In the genomic region with DNA sequence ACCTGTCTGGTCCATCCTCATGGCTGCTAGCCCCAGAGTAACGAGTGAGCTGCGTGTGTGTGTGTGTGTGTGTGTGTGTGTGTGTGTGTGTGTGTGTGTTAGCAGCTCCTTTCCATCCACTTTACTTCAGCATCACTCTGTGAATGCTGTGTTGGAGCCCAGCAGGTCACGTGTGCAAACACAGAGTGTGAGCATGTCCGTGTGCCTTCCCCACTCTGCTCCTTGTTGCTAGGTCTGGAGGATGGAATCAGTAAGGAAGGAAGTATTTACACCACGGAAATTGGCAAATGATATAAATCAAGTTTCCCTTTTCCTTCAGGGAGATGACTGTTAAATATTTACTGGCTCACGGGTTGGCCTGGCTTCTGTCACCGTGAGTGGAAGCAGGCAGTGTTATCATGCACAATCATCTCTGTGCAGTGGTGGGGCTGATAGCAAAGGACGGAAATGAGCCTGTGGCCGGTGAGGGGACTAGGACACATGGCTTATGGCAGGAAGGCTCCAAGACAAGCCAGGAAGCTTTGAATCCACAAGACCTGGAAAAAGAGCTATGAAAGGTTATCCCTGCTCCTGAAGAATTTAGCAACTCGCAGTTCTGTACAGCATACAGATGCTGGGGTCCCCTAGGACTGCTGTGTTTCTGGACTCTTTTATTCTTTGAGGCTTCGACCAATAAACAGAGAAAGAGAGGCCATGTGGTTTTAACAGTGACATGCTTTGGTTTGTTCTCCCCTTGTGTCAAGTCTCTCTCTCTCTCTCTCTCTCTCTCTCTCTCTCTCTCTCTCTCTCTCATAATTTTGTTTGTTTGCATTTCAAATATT, we compare ENCODE assay signal across 18 mouse cellular contexts. TPM values are rescaled to one million over a fixed set of nuclear protein-coding genes. Genes with fewer than 3 reads are reported as not detected.
DNase-seq lines count a peak whose midpoint lies in the region; ATAC-seq and TF ChIP-seq lines count a peak whose summit lies in the region.
"Had no signal": no experiment of that assay in that cellular context is flagged by ENCODE, and none has a peak within 500 bp of the region (broad histone marks: within the 10 kb centered on the region; RNA-seq: fewer than 3 reads in every experiment).

No protein-coding gene starts in this region.

- H3K27ac ChIP-seq in heart, embryonic 15.5 days, result peak overlapping the region; percentile 12; the same call in 1 of the 2 replicates
- H3K27ac ChIP-seq in limb, embryonic 12.5 days, result peak overlapping the region; percentile 14; the same call in 1 of the 2 replicates
- no peak overlapping the region for H3K27ac ChIP-seq in limb, embryonic 10.5 days
- H3K27ac ChIP-seq in limb, embryonic 14.5 days (replicated peaks; ENCODE audit: low read depth, low read length), result 0 out of 2 replicates have a peak overlapping the region, but pooled peaks have one; percentile 43
- no peak overlapping the region for H3K27ac ChIP-seq in hindbrain, embryonic 16.5 days (ENCODE audit: low read depth, low read length)
- H3K27ac ChIP-seq in layer of hippocampus, adult 2 months, result no peak overlapping the region
- H3K27ac ChIP-seq: forebrain, embryonic 13.5 days; liver, embryonic 12.5 days; midbrain, embryonic 12.5 days had no signal

- no peak overlapping the region for H3K9ac ChIP-seq in heart, embryonic 15.5 days
- H3K9ac ChIP-seq in limb, embryonic 12.5 days (replicated peaks), result no peak overlapping the region
- H3K9ac ChIP-seq in limb, embryonic 14.5 days (ENCODE audit: low read depth, low read length, severe bottlenecking), result no peak overlapping the region
- no peak overlapping the region for H3K9ac ChIP-seq in hindbrain, embryonic 16.5 days (ENCODE audit: low read depth, low read length)
- H3K9ac ChIP-seq: forebrain, embryonic 13.5 days; liver, embryonic 12.5 days; midbrain, embryonic 12.5 days had no signal

- no peak overlapping the region for H3K4me3 ChIP-seq in heart, embryonic 15.5 days
- no peak overlapping the region for H3K4me3 ChIP-seq in limb, embryonic 12.5 days (replicated peaks)
- H3K4me3 ChIP-seq in limb, embryonic 10.5 days, result no peak overlapping the region
- no peak overlapping the region for H3K4me3 ChIP-seq in limb, embryonic 14.5 days (replicated peaks; ENCODE audit: low read length)
- no peak overlapping the region for H3K4me3 ChIP-seq in hindbrain, embryonic 16.5 days (ENCODE audit: low read length)
- no peak overlapping the region for H3K4me3 ChIP-seq in layer of hippocampus, adult 2 months
- H3K4me3 ChIP-seq: forebrain, embryonic 13.5 days; liver, embryonic 12.5 days; midbrain, embryonic 12.5 days had no signal

- peaks cover 39% of the 10 kb centered on the region for H3K4me1 ChIP-seq in heart, embryonic 15.5 days (replicated peaks)
- peaks cover 41% of the 10 kb centered on the region for H3K4me1 ChIP-seq in limb, embryonic 12.5 days (replicated peaks)
- peaks cover 40% of the 10 kb centered on the region for H3K4me1 ChIP-seq in limb, embryonic 10.5 days
- peaks cover 34% of the 10 kb centered on the region for H3K4me1 ChIP-seq in limb, embryonic 14.5 days (ENCODE audit: control insufficient read depth, insufficient read depth, low read length)
- peaks cover 18% of the 10 kb centered on the region for H3K4me1 ChIP-seq in hindbrain, embryonic 16.5 days (ENCODE audit: control insufficient read depth, insufficient read depth, low read depth, low read length)

- TF ChIP-seq CTCF in layer of hippocampus, adult 2 months (conservative IDR thresholded peaks at IDR 0.05), result no peak

- no peak for ATAC-seq in heart, embryonic 15.5 days (replicated peaks; ENCODE audit: insufficient number of reproducible peaks, insufficient read depth, low FRiP score, low read depth)
- ATAC-seq in limb, embryonic 12.5 days (ENCODE audit: insufficient number of reproducible peaks, insufficient read depth, low FRiP score, low TSS enrichment, low read depth), result no peak
- ATAC-seq in common myeloid progenitor, adult 5-6 weeks (replicated peaks; ENCODE audit: low read depth, poor library complexity, severe bottlenecking), result peak; percentile 69
- ATAC-seq in limb, embryonic 14.5 days (ENCODE audit: low FRiP score, low read depth), result peak; percentile 53; the same call in 1 of the 2 replicates
- no peak for ATAC-seq in hindbrain, embryonic 16.5 days
- ATAC-seq: forebrain, embryonic 13.5 days; inflammation-experienced regulatory T-cells, adult 6 months; liver, embryonic 12.5 days had no signal

- DNase-seq in heart, postnatal 4 days, result no peak
- no peak for DNase-seq in limb, embryonic 10.5 days (ENCODE audit: low spot score)
- DNase-seq in limb, embryonic 14.5 days (ENCODE audit: low spot score), result peak; percentile 56
- no peak for DNase-seq in layer of hippocampus, adult 2 months (ENCODE audit: low spot score in 2 of 2)
- DNase-seq: B cell, adult 2 months; cerebellum, adult 11 months; cerebellum, postnatal 36 days; heart, postnatal 10 days; lung, postnatal 14 days; thymus, postnatal 4 days had no signal

- no peak for TF ChIP-seq POLR2A in limb, embryonic 14.5 days (IDR thresholded peaks at IDR 0.05; ENCODE audit: borderline replicate concordance, extremely low read depth, insufficient read depth, insufficient read length)

- WGBS in heart, embryonic 15.5 days, result 38% methylated on average over 11 of the region's 11 CpGs
- WGBS in limb, embryonic 12.5 days, result 36% methylated on average over 11 of the region's 11 CpGs
- 60% methylated on average over 11 of the region's 11 CpGs for WGBS in limb, embryonic 10.5 days
- 29% methylated on average over 11 of the region's 11 CpGs for WGBS in limb, embryonic 14.5 days
- WGBS in hindbrain, embryonic 16.5 days, result 73% methylated on average over 11 of the region's 11 CpGs

- H3K9me3 ChIP-seq in heart, embryonic 15.5 days (replicated peaks), result no peaks in the 10 kb centered on the region
- no peaks in the 10 kb centered on the region for H3K9me3 ChIP-seq in limb, embryonic 12.5 days
- H3K9me3 ChIP-seq in limb, embryonic 10.5 days (replicated peaks), result no peaks in the 10 kb centered on the region
- no peaks in the 10 kb centered on the region for H3K9me3 ChIP-seq in limb, embryonic 14.5 days (ENCODE audit: control insufficient read depth, low read length)
- no peaks in the 10 kb centered on the region for H3K9me3 ChIP-seq in hindbrain, embryonic 16.5 days (ENCODE audit: control insufficient read depth, low read length)
- H3K9me3 ChIP-seq: forebrain, embryonic 13.5 days; liver, embryonic 12.5 days; midbrain, embryonic 12.5 days had no signal

- H3K36me3 ChIP-seq in heart, embryonic 15.5 days, result no peaks in the 10 kb centered on the region
- H3K36me3 ChIP-seq in limb, embryonic 12.5 days, result no peaks in the 10 kb centered on the region
- H3K36me3 ChIP-seq in limb, embryonic 10.5 days, result no peaks in the 10 kb centered on the region
- no peaks in the 10 kb centered on the region for H3K36me3 ChIP-seq in limb, embryonic 14.5 days (ENCODE audit: control insufficient read depth, insufficient read depth, low read length)
- H3K36me3 ChIP-seq in hindbrain, embryonic 16.5 days (ENCODE audit: control insufficient read depth, insufficient read depth, low read length), result no peaks in the 10 kb centered on the region
- H3K36me3 ChIP-seq: liver, embryonic 12.5 days; midbrain, embryonic 12.5 days had no signal

- no peaks in the 10 kb centered on the region for H3K27me3 ChIP-seq in heart, embryonic 15.5 days
- H3K27me3 ChIP-seq in limb, embryonic 12.5 days, result peaks cover 36% of the 10 kb centered on the region
- peaks cover 88% of the 10 kb centered on the region for H3K27me3 ChIP-seq in limb, embryonic 10.5 days (ENCODE audit: low read depth, poor library complexity, severe bottlenecking)
- no peaks in the 10 kb centered on the region; the same call in 1 of the 2 replicates for H3K27me3 ChIP-seq in limb, embryonic 14.5 days (ENCODE audit: control insufficient read depth, insufficient read depth, low read length)
- no peaks in the 10 kb centered on the region for H3K27me3 ChIP-seq in hindbrain, embryonic 16.5 days (replicated peaks; ENCODE audit: control insufficient read depth, insufficient read depth, low read length)
- H3K27me3 ChIP-seq: midbrain, embryonic 12.5 days had no signal

- H3K4me2 ChIP-seq in heart, embryonic 15.5 days, result no peak overlapping the region
- H3K4me2 ChIP-seq in limb, embryonic 12.5 days, result 0 out of 2 replicates have a peak overlapping the region, but pooled peaks have one; percentile 6
- no peak overlapping the region for H3K4me2 ChIP-seq in limb, embryonic 14.5 days (replicated peaks; ENCODE audit: low read depth, low read length, severe bottlenecking)
- no peak overlapping the region for H3K4me2 ChIP-seq in hindbrain, embryonic 16.5 days (ENCODE audit: low read length)
- H3K4me2 ChIP-seq: forebrain, embryonic 13.5 days; liver, embryonic 12.5 days; midbrain, embryonic 12.5 days had no signal

RNA-seq across cellular contexts. Expression of gene Wnt11, which starts 47.9 kb away (rescaled TPM):
- polyA plus RNA-seq in heart, embryonic 15.5 days (2015; fragmentation: Nextera tagmentation; extraction: Ambion mirVana), result 7.0 and 12.5 TPM in 2 replicates
- total RNA-seq in heart, postnatal 4 days (2021), result 1 to 10 TPM; 4.4 to 5.7 TPM
- polyA plus RNA-seq in limb, embryonic 12.5 days (2016; fragmentation: Nextera tagmentation; extraction: Ambion mirVana), result 44.4 and 67.0 TPM in 2 replicates
- polyA plus RNA-seq in limb, embryonic 10.5 days (2016; fragmentation: Nextera tagmentation; extraction: Ambion mirVana), result 10.3 and 19.3 TPM in 2 replicates
- total RNA-seq in common myeloid progenitor, adult 5-6 weeks (2017), result not detected in 2 replicates
- polyA plus RNA-seq in limb, embryonic 14.5 days (2012; rRNA removed), result 115 and 178 TPM in 2 replicates
- polyA plus RNA-seq in limb, embryonic 14.5 days (2014; fragmentation: Nextera tagmentation; extraction: Ambion mirVana), result 39.1 and 40.1 TPM in 2 replicates
- polyA plus RNA-seq in hindbrain, embryonic 16.5 days (2015; fragmentation: Nextera tagmentation; extraction: Ambion mirVana), result 1.4 and 2.7 TPM in 2 replicates
- total RNA-seq in layer of hippocampus, adult 2 months (2021), result 1 to 10 TPM; 2.0 to 2.5 TPM
- polyA plus RNA-seq: inflammation-experienced regulatory T-cells, adult 6 months had no signal

Comparison
In these comparisons a context has a peak if more than half of its experiments do, and no peak if none do; other contexts are left out.
1. ATAC-seq: peak in common myeloid progenitor, adult 5-6 weeks (single experiment) and limb, embryonic 14.5 days (single experiment); none in heart, embryonic 15.5 days (single experiment), limb, embryonic 12.5 days (single experiment) and hindbrain, embryonic 16.5 days (single experiment).
2. H3K27ac ChIP-seq: peak in heart, embryonic 15.5 days (single experiment), limb, embryonic 12.5 days (single experiment) and limb, embryonic 14.5 days (single experiment); none in limb, embryonic 10.5 days (single experiment), hindbrain, embryonic 16.5 days (single experiment) and layer of hippocampus, adult 2 months (single experiment).